Mouse (Mus musculus): ENCODE data around the gene Casz1. TPM values are rescaled to one million over a fixed set of nuclear protein-coding genes. Genes with fewer than 3 reads are reported as not detected.
A peak's percentile ranks its signal among the peaks of the same experiment; 100 is the strongest.

The Casz1 gene
- total RNA-seq, 4 experiments from 2014 or later, result 40.6 to 49.5 (median 47.3) TPM

GRCm38 (mm10) chr4:148844921-148845320 is 40.7 kb downstream of the Casz1 start:
- DNase-seq (ENCODE audit: low spot score), result no peak

GRCm38 (mm10) chr4:148846203-148846602 is 42.0 kb downstream of the Casz1 start:
- peak; percentile 67 for DNase-seq (ENCODE audit: low spot score)

DNA sequence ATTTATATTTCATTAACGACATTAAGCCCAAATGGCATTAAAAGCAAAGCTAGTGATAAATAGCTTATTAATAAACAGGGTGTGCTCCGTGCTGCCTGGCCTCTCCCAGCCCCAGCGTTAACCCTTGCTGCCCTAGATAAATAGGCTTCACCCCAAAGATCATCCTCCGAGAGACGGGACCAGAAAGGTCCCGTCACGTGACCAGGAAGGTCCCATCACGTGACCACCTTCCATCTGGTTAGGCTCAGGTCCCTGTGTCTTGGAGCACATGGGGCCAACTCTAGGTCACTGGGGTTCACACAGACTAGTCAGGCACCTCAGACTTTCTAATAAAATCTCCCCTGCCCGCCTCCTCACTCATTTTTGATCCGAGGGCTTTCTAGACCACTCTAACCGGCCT is 42.5 kb downstream of the Casz1 start:
- no peak for DNase-seq (ENCODE audit: low spot score)

DNA sequence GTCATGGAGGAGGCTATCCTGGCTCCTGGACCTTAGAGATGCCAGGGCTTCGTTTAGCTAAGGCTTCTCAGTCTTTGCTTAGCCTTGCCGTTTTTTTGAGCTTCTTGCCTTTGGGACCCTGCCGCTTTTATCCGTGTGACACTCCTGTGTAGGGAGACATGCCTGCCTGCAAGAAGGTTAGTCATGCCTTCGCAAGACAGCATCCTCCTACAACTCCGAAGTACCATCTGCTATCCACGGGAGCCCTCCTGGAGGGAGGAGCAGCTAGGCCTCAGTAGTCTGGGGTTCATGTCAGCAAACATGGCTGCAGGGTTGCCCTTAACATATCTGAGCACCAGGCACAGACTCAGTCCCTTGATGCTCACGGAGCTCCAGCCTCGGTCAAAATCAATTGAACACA is 43.4 kb downstream of the Casz1 start:
- DNase-seq (ENCODE audit: low spot score), result no peak

DNA sequence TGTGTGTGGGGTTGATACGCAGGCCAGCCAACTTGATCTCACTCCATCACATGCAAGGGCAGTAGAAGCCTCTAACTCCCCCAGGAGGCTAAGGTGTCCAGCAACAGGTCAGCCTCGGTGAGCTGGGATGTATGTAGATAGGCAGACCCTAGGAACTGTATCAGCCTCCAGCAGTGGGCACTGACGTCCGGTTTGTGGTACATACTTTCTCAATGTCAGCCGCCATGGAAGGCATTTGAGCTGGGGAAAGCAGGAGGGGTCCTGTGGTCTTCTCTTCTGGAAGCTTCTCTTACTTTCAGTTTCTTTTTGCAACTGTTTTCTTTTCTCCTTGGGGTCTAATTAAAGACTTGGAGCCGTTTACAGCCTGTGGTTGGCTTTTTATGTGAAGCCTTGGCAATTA is 45.2 kb downstream of the Casz1 start:
- DNase-seq (ENCODE audit: low spot score), result no peak

DNA sequence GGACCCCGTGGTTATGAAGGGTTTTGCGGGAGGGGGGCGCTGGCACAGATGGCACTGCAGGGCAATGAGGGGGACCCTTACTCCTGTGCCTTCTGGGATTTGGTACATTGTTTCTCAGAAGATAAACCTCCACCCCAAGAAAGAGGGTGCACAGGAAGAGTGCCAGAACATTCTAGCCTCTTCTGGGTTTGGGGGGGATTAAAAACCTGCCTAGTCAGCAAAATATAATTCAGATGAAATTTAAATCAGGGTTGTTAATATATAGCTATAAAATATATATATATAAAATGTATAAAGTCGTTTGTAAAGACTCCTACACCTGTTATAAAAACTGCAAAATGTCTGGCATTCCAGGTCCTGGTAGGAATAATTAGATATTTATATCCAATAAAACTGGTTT is 48.8 kb downstream of the Casz1 start:
- DNase-seq (ENCODE audit: low spot score), result no peak

DNA sequence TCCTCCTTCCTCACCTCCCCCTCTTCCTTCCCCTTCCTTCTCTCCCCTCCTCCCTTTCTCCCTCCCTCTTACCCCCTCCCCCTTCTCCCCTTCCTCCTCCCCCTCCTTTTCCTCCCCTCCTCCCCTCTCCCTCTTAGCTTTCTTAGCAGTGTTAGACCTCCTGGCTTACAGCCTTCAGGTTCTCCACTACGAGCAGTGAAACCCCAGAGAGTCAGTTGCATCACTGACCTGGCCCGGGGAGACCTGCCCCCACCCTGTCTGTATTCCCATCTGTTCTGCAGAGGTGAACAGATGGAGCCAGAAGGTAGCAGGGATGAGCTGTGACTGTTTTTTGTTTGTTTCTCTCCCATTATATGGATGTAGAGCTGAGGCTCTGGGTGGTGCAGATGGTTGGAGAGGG is 49.9 kb downstream of the Casz1 start:
- DNase-seq (ENCODE audit: low spot score), result no peak

DNA sequence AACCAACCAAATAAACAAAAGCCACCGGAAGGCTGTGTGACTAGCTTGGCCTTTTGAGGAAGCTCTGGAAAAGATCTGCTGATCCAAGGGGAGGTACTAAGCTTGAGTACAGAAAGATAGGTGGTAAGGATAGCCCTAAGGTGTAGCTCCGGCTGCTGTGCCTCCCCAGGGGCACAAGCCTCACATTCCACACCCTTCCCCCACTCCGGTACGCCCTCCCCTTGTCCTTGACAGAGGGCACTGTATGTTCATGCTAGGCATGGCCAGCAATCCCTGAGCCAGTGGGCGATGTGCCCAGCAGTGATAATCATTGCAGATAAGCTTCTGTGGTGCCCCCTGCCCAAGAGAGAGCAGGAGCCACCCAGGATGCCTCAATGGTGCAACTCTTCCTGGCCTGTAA is 51.3 kb downstream of the Casz1 start:
- no peak for DNase-seq (ENCODE audit: low spot score)

- no peak for DNase-seq (ENCODE audit: low spot score)
These were observed 52.0 kb downstream of the Casz1 start for GRCm38 (mm10) chr4:148856216-148856615.

GRCm38 (mm10) chr4:148857398-148858084 is 53.3 kb downstream of the Casz1 start:
- no peak for DNase-seq (ENCODE audit: low spot score)

DNA sequence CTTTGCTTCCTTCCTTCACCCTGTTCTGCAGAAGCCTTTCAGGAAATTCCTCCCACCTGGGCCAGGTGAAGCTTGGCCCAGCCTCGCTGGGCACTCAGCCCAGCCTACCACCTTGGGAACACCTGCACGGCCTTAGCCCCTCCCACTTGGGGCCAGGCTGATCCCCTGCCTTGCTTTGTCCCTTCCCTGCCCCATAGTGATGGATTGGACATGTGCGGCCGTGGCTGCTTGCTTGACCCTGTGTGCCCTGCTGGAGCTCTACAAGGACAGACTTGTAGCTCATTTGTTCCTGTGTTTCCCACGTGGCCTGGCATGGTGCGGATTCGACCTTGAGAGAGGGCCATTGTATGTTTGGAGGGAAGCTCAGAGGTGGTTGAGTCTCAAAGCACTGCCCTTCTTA is 54.0 kb downstream of the Casz1 start:
- DNase-seq (ENCODE audit: low spot score), result no peak

GRCm38 (mm10) chr4:148859415-148859814 is 55.2 kb downstream of the Casz1 start:
- DNase-seq (ENCODE audit: low spot score), result no peak

- no peak for DNase-seq (ENCODE audit: low spot score)
These were observed 55.8 kb downstream of the Casz1 start for GRCm38 (mm10) chr4:148859906-148860491.

GRCm38 (mm10) chr4:148860636-148861035 is 56.4 kb downstream of the Casz1 start:
- DNase-seq (ENCODE audit: low spot score), result no peak

GRCm38 (mm10) chr4:148866812-148867470 is 62.7 kb downstream of the Casz1 start:
- DNase-seq (ENCODE audit: low spot score), result no peak

DNA sequence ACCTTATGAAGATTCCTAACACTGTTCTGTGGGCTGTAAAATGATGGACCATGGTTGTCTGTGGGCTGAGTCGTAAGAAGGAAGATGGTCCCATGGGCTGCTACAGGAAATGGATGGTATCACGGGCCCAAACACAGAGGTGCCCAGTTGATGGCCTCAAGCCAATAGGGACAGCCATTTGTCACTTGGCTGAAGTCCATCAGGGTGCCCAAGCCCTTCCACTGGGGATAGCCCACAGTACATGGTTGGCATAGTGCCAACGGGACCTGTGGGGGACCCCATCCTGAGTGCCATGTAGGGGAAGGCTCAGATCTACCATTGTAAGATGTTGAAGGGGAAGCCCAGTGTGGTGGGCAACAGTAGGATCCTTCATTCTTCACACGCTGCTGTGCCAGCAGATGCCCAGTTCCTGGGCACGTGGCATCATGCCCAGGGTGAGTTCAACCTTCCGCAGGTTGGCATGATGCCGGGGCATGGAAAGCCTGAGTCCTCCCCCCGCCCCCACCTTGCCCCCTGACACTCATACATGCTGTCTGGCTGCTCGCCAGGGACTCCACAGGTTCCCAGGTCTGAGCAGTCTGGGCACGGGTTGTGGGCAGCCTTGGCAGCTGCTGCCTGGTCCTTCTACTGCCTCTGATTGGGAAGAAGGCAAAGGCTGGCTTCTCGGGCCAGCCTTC is 63.6 kb downstream of the Casz1 start:
- no peak for DNase-seq (ENCODE audit: low spot score)

GRCm38 (mm10) chr4:148869566-148869965 is 65.3 kb downstream of the Casz1 start:
- DNase-seq (ENCODE audit: low spot score), result no peak

DNA sequence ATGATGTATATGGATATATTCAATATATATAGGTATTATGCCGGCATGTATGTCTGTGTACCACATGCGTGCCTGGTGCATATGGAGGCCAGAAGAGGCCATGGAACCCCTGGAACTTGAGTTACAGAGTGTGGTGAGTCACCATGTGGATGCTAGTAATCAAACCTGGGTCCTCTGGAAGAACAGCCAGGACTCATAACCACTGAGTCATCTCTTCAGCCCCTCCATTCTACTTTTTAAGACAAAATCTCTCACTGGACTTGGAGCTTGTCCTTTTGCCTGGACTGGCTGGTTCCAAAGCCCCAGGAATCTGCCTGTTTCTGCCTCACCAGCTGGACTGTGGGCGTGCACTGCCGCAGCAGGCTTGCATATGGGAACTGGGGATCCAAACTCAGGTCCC is 66.3 kb downstream of the Casz1 start:
- no peak for DNase-seq (ENCODE audit: low spot score)

DNA sequence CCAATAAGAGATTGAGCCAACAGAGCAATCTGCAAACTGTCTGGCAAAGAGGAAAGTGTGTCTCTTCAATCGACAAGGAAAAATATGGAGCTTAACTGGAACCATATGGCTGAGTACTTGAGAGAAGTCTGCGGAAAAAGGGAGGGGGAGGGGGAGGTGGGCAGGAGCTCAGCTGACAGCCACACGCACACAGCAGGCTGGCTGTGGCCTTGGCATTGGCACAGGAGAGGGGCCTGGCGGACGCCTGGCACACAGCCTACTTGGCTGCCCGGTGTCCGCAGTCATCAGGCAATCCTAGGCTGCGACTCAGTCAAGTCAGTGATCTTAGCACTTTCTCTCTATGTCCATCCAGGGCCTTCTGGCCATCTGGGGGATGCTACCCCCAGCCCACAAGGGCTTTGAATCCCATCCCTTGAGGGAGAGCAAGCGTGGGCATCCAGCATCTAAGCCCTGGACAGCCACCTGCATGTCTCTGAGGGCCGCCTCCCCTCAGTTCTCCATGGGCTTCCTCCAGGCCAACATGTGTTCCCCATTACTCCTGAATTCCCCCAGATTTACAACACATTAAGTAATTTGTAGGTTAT is 67.6 kb downstream of the Casz1 start:
- DNase-seq (ENCODE audit: low spot score), result no peak

- DNase-seq (ENCODE audit: low spot score), result no peak
These were observed 68.1 kb downstream of the Casz1 start for GRCm38 (mm10) chr4:148872372-148872771.

DNA sequence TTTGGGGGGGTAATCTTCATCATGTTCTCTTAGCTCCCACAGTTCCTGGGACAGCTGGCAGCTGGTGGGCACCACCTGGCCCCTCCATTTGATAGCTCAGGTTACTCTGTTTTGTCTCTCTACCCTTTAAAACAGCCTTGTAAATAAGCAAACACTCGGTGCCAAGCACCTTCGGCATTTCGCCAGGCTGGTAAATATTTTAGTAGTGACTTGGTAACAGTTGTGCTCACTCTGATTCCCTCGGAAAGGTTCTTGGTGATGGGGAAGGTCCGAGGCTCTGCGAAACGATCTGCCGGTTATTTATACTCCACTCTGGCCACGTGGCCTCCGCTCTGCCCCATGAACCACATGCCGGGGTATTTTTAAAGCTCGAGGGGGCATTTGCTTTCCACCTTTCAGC is 68.6 kb downstream of the Casz1 start:
- DNase-seq (ENCODE audit: low spot score), result no peak

- no peak for DNase-seq (ENCODE audit: low spot score)
These were observed 71.9 kb downstream of the Casz1 start for GRCm38 (mm10) chr4:148876166-148876565.
